Comparison of ENCODE assay signal across 8 mouse cellular contexts in genomic region chr8:88621408-88621807, GRCm38 (mm10). TPM values are rescaled to one million over a fixed set of nuclear protein-coding genes. Genes with fewer than 3 reads are reported as not detected.
DNase-seq lines count a peak whose midpoint lies in the region; ATAC-seq and TF ChIP-seq lines count a peak whose summit lies in the region.

No protein-coding gene starts in this region.

- H3K27me3 ChIP-seq in heart, embryonic 15.5 days: peaks cover 43% of the 10 kb centered on the region
- H3K27me3 ChIP-seq in liver, postnatal 0 days (ENCODE audit: insufficient read depth, low read length): no peaks in the 10 kb centered on the region

- H3K4me2 ChIP-seq in heart, embryonic 15.5 days: 0 out of 2 replicates have a peak overlapping the region, but pooled peaks have one; percentile 1
- H3K4me2 ChIP-seq in liver, postnatal 0 days (ENCODE audit: low read depth, low read length): no peak overlapping the region

- peak; percentile 63 for DNase-seq in CD4-positive helper T cell, adult 2 months (ENCODE audit: low read depth, low spot score)
- DNase-seq in adrenal gland, adult (ENCODE audit: inconsistent age in 2 of 2, low spot score in 1 of 2): peak; percentile 76 to 93
- peak; percentile 81 for DNase-seq in embryo, embryonic 9.5 days (ENCODE audit: extremely low spot score)
- DNase-seq in kidney, postnatal 10 days: peak; percentile 88
- DNase-seq in liver, postnatal 0 days: peak; percentile 78
- DNase-seq in ovary, adult 18-20 months (ENCODE audit: low spot score): peak; percentile 14
- DNase-seq in thymus, postnatal 25 days: peak; percentile 70

- H3K27ac ChIP-seq in heart, embryonic 15.5 days: no peak overlapping the region
- H3K27ac ChIP-seq in liver, postnatal 0 days (ENCODE audit: low read depth): no peak overlapping the region

- TF ChIP-seq CTCF in liver, postnatal 0 days (IDR thresholded peaks at IDR 0.05; ENCODE audit: low read depth): peak; percentile 94

- no peak overlapping the region for H3K4me3 ChIP-seq in heart, embryonic 15.5 days
- H3K4me3 ChIP-seq in liver, postnatal 0 days (ENCODE audit: low read depth, low read length): no peak overlapping the region

- WGBS in heart, embryonic 15.5 days: 2% methylated on average over 8 of the region's 8 CpGs
- 1% methylated on average over 8 of the region's 8 CpGs for WGBS in liver, postnatal 0 days (ENCODE audit: insufficient replicate concordance)

- no peak overlapping the region for H3K9ac ChIP-seq in heart, embryonic 15.5 days
- no peak overlapping the region for H3K9ac ChIP-seq in liver, postnatal 0 days (replicated peaks)

- no peak for ATAC-seq in heart, embryonic 15.5 days (replicated peaks; ENCODE audit: insufficient number of reproducible peaks, insufficient read depth, low FRiP score, low read depth)
- ATAC-seq in liver, postnatal 0 days: peak; percentile 25; the same call in 1 of the 2 replicates

- peaks cover 3% of the 10 kb centered on the region for H3K4me1 ChIP-seq in heart, embryonic 15.5 days (replicated peaks)
- no peaks in the 10 kb centered on the region for H3K4me1 ChIP-seq in liver, postnatal 0 days (ENCODE audit: insufficient read depth)

- no peak for TF ChIP-seq EP300 in liver, postnatal 0 days (IDR thresholded peaks at IDR 0.05; ENCODE audit: low read depth)

- no peaks in the 10 kb centered on the region for H3K9me3 ChIP-seq in heart, embryonic 15.5 days (replicated peaks)
- no peaks in the 10 kb centered on the region for H3K9me3 ChIP-seq in liver, postnatal 0 days (ENCODE audit: low read length)

- no peaks in the 10 kb centered on the region for H3K36me3 ChIP-seq in heart, embryonic 15.5 days
- no peaks in the 10 kb centered on the region for H3K36me3 ChIP-seq in liver, postnatal 0 days (replicated peaks; ENCODE audit: insufficient read depth, low read length)

RNA-seq across cellular contexts. Expression of gene Snx20, which starts 14.5 kb away (rescaled TPM):
- polyA plus RNA-seq in heart, embryonic 15.5 days (2015; fragmentation: Nextera tagmentation; extraction: Ambion mirVana): 2.3 and 2.9 TPM in 2 replicates
- polyA plus RNA-seq in liver, postnatal 0 days (2015; fragmentation: Nextera tagmentation; extraction: Ambion mirVana): 6.0 TPM in 2 replicates

RNA-seq across cellular contexts. Expression of gene Nod2, which starts 25.7 kb away (rescaled TPM):
- polyA plus RNA-seq in heart, embryonic 15.5 days (2015; fragmentation: Nextera tagmentation; extraction: Ambion mirVana): 0.06 and 0.15 TPM in 2 replicates
- 0.07 and 0.08 TPM in 2 replicates for polyA plus RNA-seq in liver, postnatal 0 days (2015; fragmentation: Nextera tagmentation; extraction: Ambion mirVana)

Comparison
In these comparisons a context has a peak if more than half of its experiments do, and no peak if none do; other contexts are left out.
1. DNase-seq: peak in every context shown above with its lines; median percentile 88 in kidney, postnatal 10 days; 84 in adrenal gland, adult; 81 in embryo, embryonic 9.5 days; 78 in liver, postnatal 0 days; 70 in thymus, postnatal 25 days; 63 in CD4-positive helper T cell, adult 2 months; 14 in ovary, adult 18-20 months.